Mouse (Mus musculus) heart, adult 9 months (tissue): ENCODE measurements around the gene Gm7137.
"Not testable (repeated sequence)": the region's sequence is repeated elsewhere in the genome, so short reads cannot be mapped to it uniquely, and the experiment has no call there.

Experiments
- DNase-seq, 2 experiments: peaks; one replicate each; pipeline ENCODE4 v3.0.0; 2022; ENCODE audit warnings: low spot score in 2 of 2

Gm7137 gene

GRCm38 (mm10) chr10:77787876-77788275 is at the start of gene Gm7137:
Gene Gm7137 (minus strand): TSS chr10:77788200.
- peak; percentile 16 to 36 for DNase-seq

- DNase-seq, result no peak
These were observed 47.6 kb upstream of the Gm7137 start, which contains the start of gene Krtap10-10 for GRCm38 (mm10) chr10:77835647-77836046. Gene Krtap10-10 (plus strand): TSS chr10:77835947.

DNA sequence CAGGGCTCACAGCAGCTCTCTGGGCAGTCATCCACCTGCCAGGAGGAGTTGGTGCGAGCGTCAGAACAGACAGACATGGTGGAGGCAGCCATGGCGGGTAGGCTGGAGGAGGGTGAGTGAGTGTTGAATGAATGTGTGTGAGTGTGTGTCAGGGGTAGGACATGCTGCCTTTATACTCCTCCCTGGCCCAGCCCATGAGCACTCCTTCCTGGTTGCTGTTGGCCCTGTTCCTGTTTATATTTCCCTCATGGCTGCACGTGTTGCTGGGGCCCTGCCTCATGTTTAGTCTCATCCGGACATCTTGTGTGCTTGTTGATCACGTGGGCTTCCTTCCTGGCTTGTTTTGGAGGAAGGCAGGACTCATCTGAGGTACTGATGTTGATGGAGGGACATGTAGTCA is 39.0 kb upstream of the Gm7137 start, which contains the start of gene Krtap10-4:
Gene Krtap10-4, minus strand, starts transcription at position 145 of the 400 bp plus-strand sequence.
- no peak for DNase-seq

DNA sequence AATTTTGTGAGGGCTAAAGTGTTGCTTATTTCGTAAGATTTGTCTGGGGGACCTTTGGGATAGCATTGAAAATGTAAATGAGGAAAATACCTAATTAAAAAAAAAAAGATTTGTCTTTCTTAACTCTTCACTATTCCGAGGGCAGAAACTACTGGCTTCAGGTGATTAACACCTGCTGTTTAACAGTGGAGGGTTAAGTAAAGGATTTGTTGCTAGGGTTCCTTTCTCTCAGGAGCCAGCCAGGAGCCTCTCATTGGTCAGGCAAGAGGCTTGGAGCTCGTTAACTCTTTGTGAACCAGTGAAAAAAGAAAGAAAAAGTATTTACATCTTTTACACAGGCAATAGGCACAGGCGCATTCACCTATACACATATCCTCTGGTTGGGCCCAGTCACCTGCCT is 31.2 kb upstream of the Gm7137 start:
- no peak for DNase-seq

- no peak for DNase-seq
These were observed 30.5 kb upstream of the Gm7137 start for GRCm38 (mm10) chr10:77818523-77818922.

DNA sequence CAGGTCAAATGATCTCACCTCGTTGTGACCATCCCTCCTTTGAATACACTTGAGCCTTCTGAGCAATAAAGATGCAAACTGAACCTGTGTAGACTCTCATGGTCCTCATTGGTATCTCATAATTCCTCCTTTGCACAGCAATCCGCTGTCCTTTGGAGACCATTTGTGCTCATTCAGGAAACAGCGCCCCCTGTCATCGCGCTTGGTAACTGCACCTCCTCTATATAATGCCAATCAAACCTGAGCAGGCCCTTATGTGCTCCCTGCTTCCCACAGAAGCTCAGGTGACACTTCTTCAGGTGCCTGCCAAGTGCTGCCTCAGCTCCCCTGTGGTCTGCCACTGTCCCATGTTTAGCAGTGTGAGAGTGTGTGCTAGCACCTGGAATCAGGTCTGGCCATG is 27.5 kb upstream of the Gm7137 start:
- DNase-seq, result no peak

- no peak for DNase-seq
These were observed 26.4 kb upstream of the Gm7137 start, which contains the start of gene Gm2696 for GRCm38 (mm10) chr10:77814382-77814781. Gene Gm2696 (plus strand): TSS chr10:77814682.

GRCm38 (mm10) chr10:77811743-77812142 is 23.7 kb upstream of the Gm7137 start, which contains the start of gene Gm9507:
Gene Gm9507 (minus strand): TSS chr10:77811843.
- no peak for DNase-seq

GRCm38 (mm10) chr10:77804095-77804494 is 16.1 kb upstream of the Gm7137 start:
- DNase-seq, result no peak

DNA sequence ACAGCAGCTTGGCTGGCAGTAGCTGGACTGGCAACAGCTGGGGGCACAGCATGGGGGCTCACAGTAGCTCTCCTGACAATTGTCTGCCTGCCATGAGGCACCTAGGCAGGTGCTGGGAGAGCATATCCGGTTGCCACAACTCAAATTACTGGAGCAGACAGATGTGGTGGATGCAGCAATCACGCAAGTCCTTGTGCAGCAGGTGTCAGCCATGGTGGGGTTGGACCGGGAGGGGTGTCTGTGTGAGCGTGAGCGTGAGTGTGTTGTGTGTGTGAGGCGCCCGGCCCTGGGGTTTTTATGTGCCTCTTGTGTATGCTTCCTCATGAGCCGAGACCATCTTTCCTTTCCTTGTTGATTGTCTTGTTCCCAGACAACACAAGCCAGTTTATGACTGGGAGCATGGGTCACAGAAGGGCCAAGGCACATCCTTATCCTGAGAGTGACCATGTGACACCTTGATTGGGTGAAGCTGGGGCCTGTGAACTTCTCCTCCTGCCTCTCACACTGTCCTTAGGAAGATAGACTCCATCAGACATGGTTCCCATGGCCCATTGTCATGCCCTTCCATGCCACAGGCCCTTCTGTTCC is 11.0 kb upstream of the Gm7137 start, which contains the start of gene Gm19668:
Gene Gm19668, minus strand, starts transcription at position 213 of the 588 bp plus-strand sequence.
- DNase-seq, result no peak

DNA sequence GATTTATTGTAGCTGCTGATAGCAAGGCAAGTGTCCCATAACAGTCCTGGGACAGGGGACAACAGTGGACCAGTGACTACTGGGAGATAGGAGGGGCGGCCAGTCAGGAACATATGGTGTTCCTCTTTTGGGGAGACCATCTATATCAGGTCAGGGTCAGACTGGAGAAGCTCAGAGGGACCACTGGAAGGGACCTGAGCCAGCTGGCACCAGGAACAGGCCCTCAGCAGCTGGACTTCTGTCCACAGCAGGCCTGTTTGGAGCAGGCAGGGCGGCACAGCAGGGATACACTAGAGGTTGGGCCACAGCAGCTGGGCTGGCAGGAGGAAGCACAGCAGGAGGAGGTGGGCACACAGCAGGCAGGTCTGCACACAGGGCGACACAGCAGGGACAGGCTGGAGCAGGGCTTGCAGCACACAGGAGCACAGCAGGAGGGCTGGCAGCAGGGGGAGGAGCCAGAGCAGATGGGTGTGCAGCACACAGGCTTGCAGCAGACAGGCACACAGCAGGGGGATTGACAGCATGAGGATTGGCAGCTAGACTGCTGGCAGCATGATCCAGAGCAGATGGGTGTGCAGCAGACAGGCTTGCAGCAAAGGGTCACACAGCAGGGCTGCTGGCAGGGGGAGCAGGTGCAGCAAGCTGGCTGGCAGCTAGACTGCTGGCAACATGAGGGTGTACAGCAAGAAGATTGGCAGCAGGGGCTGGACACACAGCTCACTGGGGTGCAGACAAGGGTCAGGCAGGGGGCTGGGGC is 10.3 kb upstream of the Gm7137 start:
- not testable (repeated sequence) for DNase-seq

GRCm38 (mm10) chr10:77797677-77798076 is 9.7 kb upstream of the Gm7137 start:
- DNase-seq, result no peak

DNA sequence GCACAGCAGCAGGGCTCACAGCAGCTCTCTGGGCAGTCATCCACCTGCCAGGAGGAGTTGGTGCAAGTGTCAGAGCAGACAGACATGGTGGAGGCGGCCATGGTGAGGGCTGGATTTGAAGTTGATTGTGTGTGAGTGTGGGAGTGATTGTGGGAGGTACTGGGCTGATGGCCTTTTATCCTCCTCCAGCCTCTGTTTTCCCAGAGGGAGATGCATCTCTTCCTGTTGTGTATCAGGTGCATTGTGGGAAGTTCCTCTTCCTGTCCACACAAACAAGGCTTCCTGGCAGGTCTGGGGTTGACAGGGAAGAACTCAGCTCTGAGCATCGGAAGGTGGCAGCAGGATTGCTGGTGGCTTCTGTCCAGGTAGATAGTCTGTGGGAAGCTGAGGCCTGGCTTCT is 7.0 kb upstream of the Gm7137 start, which contains the start of gene Gm9639:
Gene Gm9639, minus strand, starts transcription at position 101 of the 400 bp plus-strand sequence.
- DNase-seq, result no peak

- no peak for DNase-seq
These were observed 621 bp upstream of the Gm7137 start for GRCm38 (mm10) chr10:77788621-77789020.

- DNase-seq, result not testable (repeated sequence)
These were observed 4.6 kb downstream of the Gm7137 start for GRCm38 (mm10) chr10:77783396-77783795.

DNA sequence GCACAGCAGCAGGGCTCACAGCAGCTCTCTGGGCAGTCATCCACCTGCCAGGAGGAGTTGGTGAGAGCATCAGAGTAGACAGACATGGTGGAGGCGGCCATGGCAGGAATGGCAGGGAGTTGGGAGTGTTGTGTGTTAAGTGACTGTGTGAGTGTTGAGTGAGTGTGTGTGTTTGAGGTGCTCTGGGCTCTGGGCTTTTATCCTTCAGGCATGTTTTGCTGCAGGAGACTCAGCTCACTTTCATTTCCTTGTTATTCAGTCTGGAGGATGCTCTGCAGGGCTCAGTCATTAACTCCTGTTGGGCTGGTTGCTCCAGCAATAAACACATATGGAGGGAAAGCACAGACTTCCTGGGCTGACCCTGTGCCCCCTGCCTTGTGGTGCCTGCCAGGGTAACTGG is 5.6 kb downstream of the Gm7137 start, which contains the start of gene Gm3250:
Gene Gm3250, minus strand, starts transcription at position 101 of the 400 bp plus-strand sequence.
- DNase-seq, result not testable (repeated sequence)

- DNase-seq, result not testable (repeated sequence)
These were observed 11.2 kb downstream of the Gm7137 start, which contains the start of gene Gm7138 for GRCm38 (mm10) chr10:77776844-77777243. Gene Gm7138 (minus strand): TSS chr10:77776944.

DNA sequence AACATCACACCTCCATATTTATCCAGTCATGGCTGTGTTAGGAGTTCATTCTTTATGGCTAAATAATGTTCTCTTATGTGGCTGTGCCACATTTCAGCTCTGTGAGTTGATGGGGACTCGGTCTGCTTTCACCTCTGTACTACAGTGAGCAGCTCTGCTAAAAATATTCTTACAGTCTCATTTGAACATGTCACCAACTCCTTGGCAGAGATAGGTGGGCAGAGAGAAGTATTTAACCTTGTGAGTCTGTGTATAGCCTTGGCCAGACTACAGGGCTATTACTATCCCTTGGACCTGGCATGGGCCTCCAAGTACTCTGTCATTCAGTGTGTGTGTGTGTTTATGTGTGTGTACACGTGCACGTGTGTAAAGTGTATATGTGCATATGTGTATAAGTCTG is 15.9 kb downstream of the Gm7137 start:
- not testable (repeated sequence) for DNase-seq

- DNase-seq, result not testable (repeated sequence)
These were observed 16.8 kb downstream of the Gm7137 start, which contains the start of gene Gm3238 for GRCm38 (mm10) chr10:77771225-77771624. Gene Gm3238 (minus strand): TSS chr10:77771325.

DNA sequence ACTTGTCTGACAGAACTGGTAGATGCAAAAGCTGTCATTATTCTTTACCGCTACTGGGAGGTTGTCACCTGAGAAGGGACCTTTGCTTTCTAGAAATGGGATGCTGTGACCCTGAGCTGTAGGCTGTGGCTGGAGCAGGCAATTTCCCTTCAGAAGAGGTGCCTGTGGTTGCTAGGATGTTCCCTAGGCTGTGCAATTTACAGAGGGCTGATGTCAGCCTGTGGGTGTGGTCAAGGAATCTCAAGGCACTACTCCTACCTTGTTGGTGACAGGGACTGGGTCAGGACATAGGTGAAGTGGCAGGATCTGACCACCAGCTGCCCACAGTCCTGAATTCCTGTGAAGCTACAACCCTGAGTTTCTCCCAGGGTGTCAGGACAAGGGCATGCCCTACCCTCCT is 18.3 kb downstream of the Gm7137 start:
- DNase-seq, result no peak

DNA sequence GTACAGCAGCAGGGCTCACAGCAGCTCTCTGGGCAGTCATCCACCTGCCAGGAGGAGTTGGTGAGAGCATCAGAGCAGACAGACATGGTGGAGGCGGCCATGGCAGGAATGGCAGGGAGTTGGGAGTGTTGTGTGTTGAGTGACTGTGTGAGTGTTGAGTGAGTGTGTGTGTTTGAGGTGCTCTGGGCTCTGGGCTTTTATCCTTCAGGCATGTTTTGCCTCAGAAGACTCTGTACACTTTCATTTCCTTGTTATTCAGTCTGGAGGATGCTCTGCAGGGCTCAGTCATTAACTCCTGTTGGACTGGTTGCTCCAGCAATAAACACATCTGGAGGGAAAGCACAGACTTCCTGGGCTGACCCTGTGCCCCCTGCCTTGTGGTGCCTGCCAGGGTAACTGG is 28.4 kb downstream of the Gm7137 start, which contains the start of gene Gm3233:
Gene Gm3233, minus strand, starts transcription at position 101 of the 400 bp plus-strand sequence.
- not testable (repeated sequence) for DNase-seq

DNA sequence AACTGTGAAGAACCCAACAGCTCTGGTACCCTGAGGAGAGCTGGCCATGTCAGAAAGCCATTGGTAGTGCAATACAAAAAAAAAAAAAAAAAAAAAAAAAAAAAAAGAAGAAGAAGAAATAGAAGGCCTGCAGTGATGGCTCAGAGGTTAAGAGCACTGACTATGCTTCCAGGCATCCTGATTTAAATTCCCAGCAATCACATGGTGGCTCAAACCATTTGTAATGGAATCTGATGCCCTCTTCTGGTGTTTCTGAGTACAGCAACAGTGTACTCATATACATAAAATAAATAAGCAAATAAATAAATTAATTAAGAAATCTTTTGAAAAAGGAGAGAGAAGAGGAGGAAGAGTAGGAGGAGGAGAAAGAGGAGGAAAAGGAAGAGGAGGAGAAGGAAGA is 34.6 kb downstream of the Gm7137 start:
- no peak for DNase-seq
